8 mouse cellular contexts compared by ENCODE assay signal in the genomic region with DNA sequence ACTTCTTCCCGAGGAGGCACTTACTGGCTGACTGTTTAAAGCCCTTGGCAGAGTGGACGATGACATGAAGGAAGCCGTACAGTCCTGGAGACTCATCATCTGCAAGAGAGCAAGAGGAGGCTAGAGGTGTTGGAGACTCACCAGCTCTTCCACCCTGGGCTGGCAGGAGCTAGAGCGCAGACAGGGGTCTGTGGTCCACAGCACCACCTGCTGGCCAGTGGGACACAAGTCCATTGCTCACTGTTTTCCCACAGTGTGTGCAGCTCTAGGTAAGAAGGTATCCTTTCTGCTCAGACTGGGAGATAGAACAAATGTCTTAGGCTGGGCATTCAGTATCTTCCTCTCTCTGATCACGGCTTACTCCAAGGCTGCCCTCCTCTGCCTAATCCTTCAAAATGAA. TPM values are rescaled to one million over a fixed set of nuclear protein-coding genes. Genes with fewer than 3 reads are reported as not detected.
A peak's percentile ranks its signal among the peaks of the same experiment; 100 is the strongest.
DNase-seq lines count a peak whose midpoint lies in the region; ATAC-seq and TF ChIP-seq lines count a peak whose summit lies in the region.

No protein-coding gene starts in this region.

- no peak overlapping the region for H3K27ac ChIP-seq in ES-Bruce4 (ENCODE audit: insufficient read depth, low read length)
- no peak overlapping the region for H3K27ac ChIP-seq in heart, embryonic 15.5 days

- no peaks in the 10 kb centered on the region for H3K27me3 ChIP-seq in ES-Bruce4 (ENCODE audit: control insufficient read depth, insufficient read depth, low read length, poor library complexity, severe bottlenecking)
- no peaks in the 10 kb centered on the region for H3K27me3 ChIP-seq in heart, embryonic 15.5 days

- peak; percentile 99 for TF ChIP-seq CTCF in ES-Bruce4 (IDR thresholded peaks at IDR 0.05; ENCODE audit: low read depth, low read length)

- H3K4me2 ChIP-seq in heart, embryonic 15.5 days: no peak overlapping the region

- H3K4me3 ChIP-seq in ES-Bruce4 (ENCODE audit: low read depth, low read length): no peak overlapping the region
- no peak overlapping the region for H3K4me3 ChIP-seq in heart, embryonic 15.5 days

- DNase-seq in adrenal gland, adult (ENCODE audit: inconsistent age in 2 of 2, low spot score in 1 of 2): peak; percentile 57 to 84
- peak; percentile 88 for DNase-seq in embryo, embryonic 10.5 days (ENCODE audit: low spot score)
- DNase-seq in kidney, postnatal 4 days: peak; percentile 87 to 88
- peak; percentile 77 for DNase-seq in lung, postnatal 36 days
- peak; percentile 70 for DNase-seq in skeletal muscle tissue, adult 2 months (ENCODE audit: low read depth, low spot score)

- 0 out of 2 replicates have a peak, but pooled peaks have one; percentile 56 for ATAC-seq in heart, embryonic 15.5 days (replicated peaks; ENCODE audit: insufficient number of reproducible peaks, insufficient read depth, low FRiP score, low read depth)
- no peak for ATAC-seq in erythroid progenitor cell, adult 5-6 weeks (replicated peaks; ENCODE audit: low FRiP score, poor library complexity, severe bottlenecking)

- TF ChIP-seq EP300 in ES-Bruce4 (IDR thresholded peaks at IDR 0.05; ENCODE audit: insufficient read depth, low read depth, low read length): no peak

- H3K36me3 ChIP-seq in ES-Bruce4 (ENCODE audit: control insufficient read depth, insufficient read depth, low read length, poor library complexity, severe bottlenecking): peaks cover 10% of the 10 kb centered on the region; the same call in 1 of the 2 replicates
- H3K36me3 ChIP-seq in heart, embryonic 15.5 days: peaks cover 48% of the 10 kb centered on the region

- H3K9ac ChIP-seq in ES-Bruce4 (ENCODE audit: low read depth, poor library complexity, severe bottlenecking): no peak overlapping the region
- no peak overlapping the region for H3K9ac ChIP-seq in heart, embryonic 15.5 days

- no peak for TF ChIP-seq POLR2A in ES-Bruce4 (IDR thresholded peaks at IDR 0.05; ENCODE audit: insufficient read depth, low read length)

- peaks cover 6% of the 10 kb centered on the region for H3K4me1 ChIP-seq in ES-Bruce4 (ENCODE audit: control insufficient read depth, insufficient read depth, low read length)
- peaks cover 18% of the 10 kb centered on the region for H3K4me1 ChIP-seq in heart, embryonic 15.5 days (replicated peaks)

- 45% methylated on average over 5 of the region's 5 CpGs for WGBS in heart, embryonic 15.5 days

- no peaks in the 10 kb centered on the region for H3K9me3 ChIP-seq in ES-Bruce4 (replicated peaks; ENCODE audit: control insufficient read depth, insufficient read depth, low read length, poor library complexity, severe bottlenecking)
- no peaks in the 10 kb centered on the region for H3K9me3 ChIP-seq in heart, embryonic 15.5 days (replicated peaks)

RNA-seq across cellular contexts. Expression of gene Timm22, which starts 47.7 kb away (rescaled TPM):
- 16.9 and 19.1 TPM in 2 replicates for polyA plus RNA-seq in ES-Bruce4 (2011; ENCODE audit: insufficient read depth, insufficient read length, low read depth, missing spikeins)
- polyA plus RNA-seq in heart, embryonic 15.5 days (2015; fragmentation: Nextera tagmentation; extraction: Ambion mirVana): 79.9 and 84.9 TPM in 2 replicates
- 4.2 and 4.7 TPM in 2 replicates for total RNA-seq in erythroid progenitor cell, adult 5-6 weeks (2015; ENCODE audit: low replicate concordance)
- total RNA-seq in erythroid progenitor cell, adult 5-6 weeks (2017; ENCODE audit: low replicate concordance): 2.3 and 4.0 TPM in 2 replicates

RNA-seq across cellular contexts. Expression of gene Nxn, which starts 55.6 kb away (rescaled TPM):
- 51.7 and 57.7 TPM in 2 replicates for polyA plus RNA-seq in ES-Bruce4 (2011; ENCODE audit: insufficient read depth, insufficient read length, low read depth, missing spikeins)
- polyA plus RNA-seq in heart, embryonic 15.5 days (2015; fragmentation: Nextera tagmentation; extraction: Ambion mirVana): 18.6 and 26.0 TPM in 2 replicates
- total RNA-seq in erythroid progenitor cell, adult 5-6 weeks (2015; ENCODE audit: low replicate concordance): 1.4 and 2.1 TPM in 2 replicates
- 0.98 TPM in 1 of 2 replicates, not detected in the other for total RNA-seq in erythroid progenitor cell, adult 5-6 weeks (2017; ENCODE audit: low replicate concordance)
